Mouse (Mus musculus) large intestine, adult 2 months (tissue): ENCODE data around the gene Ctnnal1. TPM values are rescaled to one million over a fixed set of nuclear protein-coding genes. Genes with fewer than 3 reads are reported as not detected.
"Not testable (repeated sequence)": the region's sequence is repeated elsewhere in the genome, so short reads cannot be mapped to it uniquely, and the experiment has no call there.

ENCODE experiments used
- DNase-seq: peaks from one replicate; pipeline ENCODE4 v3.0.0-alpha.2; 2012; ENCODE audit warnings: low read depth, low spot score
- WGBS: fragments of 180-500 bp; shearing (Covaris S2); methylation state at CpG from one replicate; pipeline ENCODE4 v1.1.7; 2018; 5-methylcytosine and 5-hydroxymethylcytosine counted together
- polyA plus RNA-seq: library from polyadenylated mRNA; depleted of rRNA; stranded (reverse); fragments of >200 nt; gene quantifications from 2 replicates; pipeline ENCODE4 v1.2.3, GENCODE M21; 2012; rRNA removed

Ctnnal1 gene
- 4.7 and 6.0 TPM in 2 replicates for polyA plus RNA-seq

- WGBS, result under 1% methylated on average over 45 of the region's 45 CpGs
These were observed at the start of gene Ctnnal1 for GRCm38 (mm10) chr4:56865003-56865511. TSS of gene Ctnnal1 (minus strand) at chr4:56865188.

GRCm38 (mm10) chr4:56914761-56915160 is 49.8 kb upstream of the Ctnnal1 start:
- 100% methylated on average over 1 of the region's 1 CpGs for WGBS
- DNase-seq, result no peak

More at GRCm38 (mm10) chr4:56865003-56865511, at the start of gene Ctnnal1:
- peak; percentile 58 for DNase-seq

- no peak for DNase-seq
- WGBS, result 73% methylated on average over 6 of the region's 6 CpGs
These were observed 49.4 kb upstream of the Ctnnal1 start for GRCm38 (mm10) chr4:56914338-56914737.

- no peak for DNase-seq
- WGBS, result 95% methylated on average over 7 of the region's 7 CpGs
These were observed 47.5 kb upstream of the Ctnnal1 start for GRCm38 (mm10) chr4:56912382-56913001.

GRCm38 (mm10) chr4:56909568-56909967 is 44.6 kb upstream of the Ctnnal1 start:
- DNase-seq, result no peak
- WGBS, result 53% methylated on average over 3 of the region's 3 CpGs

GRCm38 (mm10) chr4:56907671-56908070 is 42.7 kb upstream of the Ctnnal1 start:
- WGBS, result 92% methylated on average over 5 of the region's 5 CpGs
- DNase-seq, result no peak

- DNase-seq, result no peak
- WGBS, result 90% methylated on average over 3 of the region's 3 CpGs
These were observed 41.9 kb upstream of the Ctnnal1 start for GRCm38 (mm10) chr4:56906926-56907325.

- WGBS, result 71% methylated on average over 5 of the region's 5 CpGs
- no peak for DNase-seq
These were observed 40.5 kb upstream of the Ctnnal1 start for GRCm38 (mm10) chr4:56905507-56905906.

- WGBS, result 97% methylated on average over 2 of the region's 2 CpGs
- no peak for DNase-seq
These were observed 36.7 kb upstream of the Ctnnal1 start for GRCm38 (mm10) chr4:56901671-56902070.

- 91% methylated on average over 8 of the region's 8 CpGs for WGBS
- DNase-seq, result no peak
These were observed 34.2 kb upstream of the Ctnnal1 start for GRCm38 (mm10) chr4:56899216-56899615.

GRCm38 (mm10) chr4:56897511-56897910 is 32.5 kb upstream of the Ctnnal1 start:
- WGBS, result 73% methylated on average over 3 of the region's 3 CpGs
- no peak for DNase-seq

- WGBS, result 90% methylated on average over 3 of the region's 3 CpGs
These were observed 29.2 kb upstream of the Ctnnal1 start for GRCm38 (mm10) chr4:56894196-56894595.

GRCm38 (mm10) chr4:56892501-56893115 is 27.6 kb upstream of the Ctnnal1 start:
- no peak for DNase-seq
- WGBS, result 29% methylated on average over 6 of the region's 6 CpGs

More at GRCm38 (mm10) chr4:56894196-56894595, 29.2 kb upstream of the Ctnnal1 start:
- no peak for DNase-seq

GRCm38 (mm10) chr4:56888483-56888882 is 23.5 kb upstream of the Ctnnal1 start:
- 32% methylated on average over 5 of the region's 5 CpGs for WGBS

GRCm38 (mm10) chr4:56886286-56886979 is 21.4 kb upstream of the Ctnnal1 start:
- WGBS, result 44% methylated on average over 6 of the region's 6 CpGs
- peak; percentile 64 for DNase-seq

More at GRCm38 (mm10) chr4:56888483-56888882, 23.5 kb upstream of the Ctnnal1 start:
- no peak for DNase-seq

- DNase-seq, result no peak
- 80% methylated on average over 11 of the region's 11 CpGs for WGBS
These were observed 15.2 kb upstream of the Ctnnal1 start for GRCm38 (mm10) chr4:56880036-56880703.

- 95% methylated on average over 7 of the region's 7 CpGs for WGBS
- DNase-seq, result no peak
These were observed 14.0 kb upstream of the Ctnnal1 start for GRCm38 (mm10) chr4:56878971-56879370.

GRCm38 (mm10) chr4:56870541-56870940 is 5.6 kb upstream of the Ctnnal1 start:
- WGBS, result 97% methylated on average over 11 of the region's 11 CpGs
- not testable (repeated sequence) for DNase-seq

GRCm38 (mm10) chr4:56867761-56868160 is 2.8 kb upstream of the Ctnnal1 start:
- no peak for DNase-seq
- 87% methylated on average over 5 of the region's 5 CpGs for WGBS

GRCm38 (mm10) chr4:56865971-56866370 is 983 bp upstream of the Ctnnal1 start:
- WGBS, result 54% methylated on average over 4 of the region's 4 CpGs
- no peak for DNase-seq
